Mouse (Mus musculus) adrenal gland, adult (tissue): ENCODE results near the gene Leng1.

Experiments
- DNase-seq, 2 experiments: peaks; one replicate each; pipeline ENCODE4 v3.0.0; 2022 to 2023; ENCODE audit warnings: low spot score in 1 of 2; ENCODE audit not compliant: inconsistent age in 2 of 2

The Leng1 gene

GRCm38 (mm10) chr7:3630478-3630815 lies 35.2 kb downstream of the Leng1 start:
- no peak for DNase-seq

GRCm38 (mm10) chr7:3629543-3630477 lies 35.8 kb downstream of the Leng1 start, which contains the start of the genes Tfpt and Prpf31:
Gene Tfpt (minus strand): TSS chr7:3629929.
Gene Prpf31 (plus strand): TSS chr7:3629985.
- DNase-seq, result peak; percentile 94 to 99

GRCm38 (mm10) chr7:3629030-3629429 lies 36.6 kb downstream of the Leng1 start:
- no peak for DNase-seq

- DNase-seq, result peak; percentile 90 to 94
Measured at GRCm38 (mm10) chr7:3617242-3617995, 48.2 kb downstream of the Leng1 start, which contains the start of gene Ndufa3. Gene Ndufa3 (plus strand): TSS chr7:3617373.

GRCm38 (mm10) chr7:3616389-3617241 lies 49.0 kb downstream of the Leng1 start:
- no peak for DNase-seq

- no peak for DNase-seq
Measured at GRCm38 (mm10) chr7:3616057-3616388, 49.6 kb downstream of the Leng1 start, which contains the start of gene Oscar. Gene Oscar (minus strand): TSS chr7:3616157.

- DNase-seq, result no peak
Measured at GRCm38 (mm10) chr7:3614021-3614420, 51.6 kb downstream of the Leng1 start.

GRCm38 (mm10) chr7:3611006-3611405 lies 54.6 kb downstream of the Leng1 start:
- no peak for DNase-seq

- no peak for DNase-seq
Measured at GRCm38 (mm10) chr7:3610437-3610836, 55.2 kb downstream of the Leng1 start.
